Mouse (Mus musculus): Measurements from ENCODE around the gene Ctnna2.

GRCm38 (mm10) chr6:77120926-77121325, 858.6 kb downstream of the Ctnna2 start:
- no peak for TF ChIP-seq CTCF (IDR thresholded peaks at IDR 0.05; ENCODE audit: low read depth, low read length)
- TF ChIP-seq POLR2A (IDR thresholded peaks at IDR 0.05; ENCODE audit: extremely low read depth, insufficient read depth, low read length), result no peak
